Mouse (Mus musculus): ENCODE results near the gene Bysl. TPM values are rescaled to one million over a fixed set of nuclear protein-coding genes. Genes with fewer than 3 reads are reported as not detected.

Gene Bysl
- polyA plus RNA-seq, 1 experiment from 2014 or later = 20.1 TPM

- H3K27ac ChIP-seq = peak overlapping the region; percentile 96
- H3K4me1 ChIP-seq (replicated peaks) = peaks cover 32% of the 10 kb centered on the region
- WGBS = 47% methylated on average over 5 of the region's 5 CpGs
- H3K36me3 ChIP-seq = peaks cover 20% of the 10 kb centered on the region
- H3K9ac ChIP-seq = peak overlapping the region; percentile 89
- no peak for ATAC-seq
- no peaks in the 10 kb centered on the region for H3K9me3 ChIP-seq
- peak overlapping the region; percentile 79 for H3K4me2 ChIP-seq (replicated peaks)
- H3K27me3 ChIP-seq (replicated peaks) = no peaks in the 10 kb centered on the region
- peak overlapping the region; percentile 94 for H3K4me3 ChIP-seq (replicated peaks)
Observed at GRCm38 (mm10) chr17:47596839-47597164, 14.5 kb downstream of the Bysl start.

GRCm38 (mm10) chr17:47596162-47596838, 15.0 kb downstream of the Bysl start:
- peak overlapping the region; percentile 94 for H3K4me3 ChIP-seq (replicated peaks)
- 20% methylated on average over 6 of the region's 6 CpGs for WGBS
- peak overlapping the region; percentile 79 for H3K4me2 ChIP-seq (replicated peaks)
- H3K36me3 ChIP-seq = peaks cover 15% of the 10 kb centered on the region
- peak overlapping the region; percentile 96 for H3K27ac ChIP-seq
- peaks cover 32% of the 10 kb centered on the region for H3K4me1 ChIP-seq (replicated peaks)
- no peak for ATAC-seq
- H3K27me3 ChIP-seq (replicated peaks) = no peaks in the 10 kb centered on the region
- no peaks in the 10 kb centered on the region for H3K9me3 ChIP-seq
- peak overlapping the region; percentile 89 for H3K9ac ChIP-seq

DNA sequence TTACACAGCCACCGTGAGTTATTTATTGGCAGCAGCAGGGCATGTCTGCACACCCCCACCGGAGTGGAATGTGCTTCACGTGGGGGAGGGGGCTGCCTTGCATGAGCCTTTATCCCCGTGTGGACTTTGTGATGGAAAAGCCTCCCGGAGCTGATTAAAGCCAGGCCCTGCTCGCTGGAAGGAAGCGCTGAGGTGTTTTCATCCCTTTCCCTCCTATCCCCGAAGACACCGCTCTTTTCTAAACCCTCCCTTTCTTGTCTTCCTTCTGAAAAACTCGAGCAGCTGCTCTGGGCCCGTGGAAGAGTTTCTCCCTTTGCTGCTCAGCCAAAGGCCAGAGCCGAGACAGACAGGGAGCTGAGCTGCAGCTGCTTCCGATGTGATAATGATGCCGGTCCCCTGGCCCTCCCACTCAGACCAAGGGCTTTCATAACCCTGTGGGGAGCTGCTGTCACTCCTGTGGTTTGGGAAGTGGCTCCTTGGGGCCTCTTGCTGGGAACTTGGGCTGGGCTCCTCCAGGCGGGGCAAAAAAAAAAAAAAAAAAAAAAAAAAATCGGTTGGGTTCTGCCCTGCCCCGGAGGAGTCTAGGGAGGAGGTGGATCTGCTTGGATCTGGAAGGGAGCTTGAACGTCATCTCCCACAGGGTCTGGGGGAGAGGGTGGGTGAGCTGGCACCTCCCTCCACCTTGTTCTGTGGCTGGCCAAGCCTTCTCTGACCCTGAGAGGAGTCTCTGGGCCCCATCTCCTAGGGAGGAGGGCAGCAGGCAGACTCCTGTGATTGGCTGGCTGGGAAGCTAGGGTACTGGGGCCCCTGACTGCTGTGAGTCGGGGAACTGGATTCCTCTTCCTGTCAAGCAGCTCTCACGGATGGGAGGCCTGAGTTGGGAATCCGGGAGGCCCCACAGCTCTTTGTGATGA, 15.8 kb downstream of the Bysl start:
- WGBS = under 1% methylated on average over 21 of the region's 21 CpGs

DNA sequence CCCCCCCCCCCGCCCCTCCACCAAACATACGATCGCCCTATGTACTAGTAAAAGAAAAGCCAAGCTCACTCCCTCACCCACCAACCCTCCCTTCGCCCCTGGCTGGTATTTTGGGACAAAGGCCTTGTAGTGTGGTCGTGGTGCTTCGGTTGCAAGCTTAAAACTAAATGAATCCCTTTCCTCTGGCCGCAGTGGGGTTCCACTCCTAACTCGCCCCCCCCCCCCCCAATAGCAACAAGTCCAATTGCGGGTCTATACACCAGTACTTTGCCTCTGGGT, 16.4 kb downstream of the Bysl start:
- H3K4me2 ChIP-seq (replicated peaks) = peak overlapping the region; percentile 79
- peaks cover 31% of the 10 kb centered on the region for H3K4me1 ChIP-seq (replicated peaks)
- peak overlapping the region; percentile 94 for H3K4me3 ChIP-seq (replicated peaks)
- peak overlapping the region; percentile 96 for H3K27ac ChIP-seq
- no peaks in the 10 kb centered on the region for H3K9me3 ChIP-seq
- ATAC-seq = no peak
- peaks cover 10% of the 10 kb centered on the region for H3K36me3 ChIP-seq
- no peaks in the 10 kb centered on the region for H3K27me3 ChIP-seq (replicated peaks)
- peak overlapping the region; percentile 89 for H3K9ac ChIP-seq
- WGBS = 0% methylated on average over 9 of the region's 9 CpGs

More for the DNA sequence above, 15.8 kb downstream of the Bysl start:
- peak overlapping the region; percentile 94 for H3K4me3 ChIP-seq (replicated peaks)
- H3K27ac ChIP-seq = peak overlapping the region; percentile 96
- H3K9ac ChIP-seq = peak overlapping the region; percentile 89
- no peaks in the 10 kb centered on the region for H3K27me3 ChIP-seq (replicated peaks)
- peaks cover 31% of the 10 kb centered on the region for H3K4me1 ChIP-seq (replicated peaks)
- peak; percentile 86 for ATAC-seq
- H3K36me3 ChIP-seq = peaks cover 10% of the 10 kb centered on the region
- no peaks in the 10 kb centered on the region for H3K9me3 ChIP-seq
- H3K4me2 ChIP-seq (replicated peaks) = peak overlapping the region; percentile 79

GRCm38 (mm10) chr17:47594183-47594968, 16.9 kb downstream of the Bysl start:
- ATAC-seq = peak; percentile 11; the same call in 1 of the 2 replicates
- H3K4me1 ChIP-seq (replicated peaks) = peaks cover 31% of the 10 kb centered on the region
- peak overlapping the region; percentile 94 for H3K4me3 ChIP-seq (replicated peaks)
- H3K27ac ChIP-seq = peak overlapping the region; percentile 96
- no peaks in the 10 kb centered on the region for H3K9me3 ChIP-seq
- peak overlapping the region; percentile 89 for H3K9ac ChIP-seq
- no peaks in the 10 kb centered on the region for H3K27me3 ChIP-seq (replicated peaks)
- H3K36me3 ChIP-seq = peaks cover 10% of the 10 kb centered on the region
- under 1% methylated on average over 41 of the region's 43 CpGs for WGBS
- peak overlapping the region; percentile 79 for H3K4me2 ChIP-seq (replicated peaks)

- H3K4me2 ChIP-seq (replicated peaks) = peak overlapping the region; percentile 79
- WGBS = under 1% methylated on average over 13 of the region's 13 CpGs
- no peaks in the 10 kb centered on the region for H3K9me3 ChIP-seq
- H3K4me1 ChIP-seq (replicated peaks) = peaks cover 31% of the 10 kb centered on the region
- peak overlapping the region; percentile 96 for H3K27ac ChIP-seq
- H3K27me3 ChIP-seq (replicated peaks) = no peaks in the 10 kb centered on the region
- peaks cover 10% of the 10 kb centered on the region for H3K36me3 ChIP-seq
- no peak for ATAC-seq
- H3K4me3 ChIP-seq (replicated peaks) = peak overlapping the region; percentile 94
- peak overlapping the region; percentile 89 for H3K9ac ChIP-seq
Observed at GRCm38 (mm10) chr17:47593854-47594182, 17.5 kb downstream of the Bysl start.

DNA sequence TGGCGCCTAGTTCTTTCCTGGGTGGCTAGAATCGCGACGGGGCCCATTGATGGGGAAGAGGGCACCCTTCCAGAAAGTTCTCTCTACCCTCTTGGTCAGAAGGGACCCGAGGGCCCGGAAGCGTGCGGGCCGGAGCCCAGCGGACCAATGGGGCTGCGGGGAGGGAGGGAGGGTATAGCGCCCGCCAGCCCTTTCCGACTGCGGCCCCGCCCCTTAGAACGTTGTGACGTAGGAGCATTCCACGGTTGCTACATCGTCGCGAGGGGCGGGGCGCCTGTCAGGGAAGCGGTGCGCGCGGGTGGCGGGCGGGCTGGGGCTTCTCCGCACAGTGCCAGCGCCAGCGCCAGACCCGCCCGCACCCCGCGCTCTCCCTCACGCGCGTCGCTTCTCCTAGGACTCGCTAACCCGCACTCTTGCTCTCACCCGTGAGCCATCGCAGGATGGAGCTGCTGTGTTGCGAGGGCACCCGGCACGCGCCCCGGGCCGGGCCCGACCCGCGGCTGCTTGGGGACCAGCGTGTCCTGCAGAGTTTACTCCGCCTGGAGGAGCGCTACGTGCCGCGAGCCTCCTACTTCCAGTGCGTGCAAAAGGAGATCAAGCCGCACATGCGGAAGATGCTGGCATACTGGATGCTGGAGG, 18.0 kb downstream of the Bysl start:
- peaks cover 28% of the 10 kb centered on the region for H3K4me1 ChIP-seq (replicated peaks)
- peak; percentile 84 for ATAC-seq
- peak overlapping the region; percentile 96 for H3K27ac ChIP-seq
- peaks cover 6% of the 10 kb centered on the region for H3K36me3 ChIP-seq
- peak overlapping the region; percentile 89 for H3K9ac ChIP-seq
- H3K9me3 ChIP-seq = no peaks in the 10 kb centered on the region
- WGBS = under 1% methylated on average over 63 of the region's 63 CpGs
- H3K4me2 ChIP-seq (replicated peaks) = peak overlapping the region; percentile 79
- no peaks in the 10 kb centered on the region for H3K27me3 ChIP-seq (replicated peaks)
- peak overlapping the region; percentile 94 for H3K4me3 ChIP-seq (replicated peaks)

GRCm38 (mm10) chr17:47591073-47591472, 20.2 kb downstream of the Bysl start:
- Histone ChIP-seq H3K9me3 (no peaks in the 10 kb centered on the region), H3K4me1 (replicated peaks) (peaks cover 7% of the 10 kb centered on the region), H3K9ac (no peak overlapping the region), H3K4me2 (replicated peaks) (no peak overlapping the region), H3K27ac (no peak overlapping the region), H3K27me3 (replicated peaks) (no peaks in the 10 kb centered on the region), H3K36me3 (no peaks in the 10 kb centered on the region), H3K4me3 (replicated peaks) (no peak overlapping the region)
- no peak for ATAC-seq
- WGBS = 73% methylated on average over 3 of the region's 3 CpGs

- ATAC-seq = no peak
- peaks cover 5% of the 10 kb centered on the region; the same call in 1 of the 2 replicates for H3K4me1 ChIP-seq (replicated peaks)
- 81% methylated on average over 8 of the region's 8 CpGs for WGBS
- no peak overlapping the region for H3K4me3 ChIP-seq (replicated peaks)
- H3K9me3 ChIP-seq = no peaks in the 10 kb centered on the region
- H3K9ac ChIP-seq = no peak overlapping the region
- H3K27ac ChIP-seq = no peak overlapping the region
- H3K4me2 ChIP-seq (replicated peaks) = no peak overlapping the region
- H3K27me3 ChIP-seq (replicated peaks) = no peaks in the 10 kb centered on the region
- no peaks in the 10 kb centered on the region for H3K36me3 ChIP-seq
Observed at GRCm38 (mm10) chr17:47588517-47588916, 22.8 kb downstream of the Bysl start.

DNA sequence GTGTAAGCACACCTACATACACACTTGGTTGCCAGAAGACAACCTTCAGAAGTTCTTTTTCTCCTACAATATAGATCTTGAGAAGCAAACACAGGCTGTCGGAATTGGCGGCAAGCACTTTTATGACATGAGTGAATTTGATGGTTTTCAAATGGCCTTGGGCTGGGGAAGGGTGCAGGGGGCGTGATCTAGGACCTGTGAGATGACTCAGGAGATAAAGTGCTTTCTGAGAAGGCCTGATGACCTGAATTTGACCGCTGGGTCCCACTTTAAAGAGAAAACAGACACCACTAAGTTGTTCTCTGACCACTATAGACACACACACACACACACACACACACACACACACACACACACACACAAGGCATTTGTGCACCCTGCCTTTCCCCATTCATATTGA, 30.3 kb downstream of the Bysl start:
- H3K4me1 ChIP-seq (replicated peaks) = no peaks in the 10 kb centered on the region
- no peak overlapping the region for H3K9ac ChIP-seq
- H3K27ac ChIP-seq = no peak overlapping the region
- H3K9me3 ChIP-seq = no peaks in the 10 kb centered on the region
- H3K4me3 ChIP-seq (replicated peaks) = no peak overlapping the region
- no peak overlapping the region for H3K4me2 ChIP-seq (replicated peaks)
- ATAC-seq = no peak
- 79% methylated on average over 4 of the region's 4 CpGs for WGBS
- no peaks in the 10 kb centered on the region for H3K36me3 ChIP-seq
- no peaks in the 10 kb centered on the region for H3K27me3 ChIP-seq (replicated peaks)

- 81% methylated on average over 6 of the region's 6 CpGs for WGBS
- Histone ChIP-seq H3K27me3 (replicated peaks) (no peaks in the 10 kb centered on the region), H3K27ac (no peak overlapping the region), H3K9ac (no peak overlapping the region), H3K36me3 (no peaks in the 10 kb centered on the region), H3K9me3 (no peaks in the 10 kb centered on the region), H3K4me2 (replicated peaks) (no peak overlapping the region), H3K4me3 (replicated peaks) (no peak overlapping the region), H3K4me1 (replicated peaks) (no peaks in the 10 kb centered on the region)
- ATAC-seq = no peak
Observed at GRCm38 (mm10) chr17:47578655-47579054, 32.6 kb downstream of the Bysl start.

DNA sequence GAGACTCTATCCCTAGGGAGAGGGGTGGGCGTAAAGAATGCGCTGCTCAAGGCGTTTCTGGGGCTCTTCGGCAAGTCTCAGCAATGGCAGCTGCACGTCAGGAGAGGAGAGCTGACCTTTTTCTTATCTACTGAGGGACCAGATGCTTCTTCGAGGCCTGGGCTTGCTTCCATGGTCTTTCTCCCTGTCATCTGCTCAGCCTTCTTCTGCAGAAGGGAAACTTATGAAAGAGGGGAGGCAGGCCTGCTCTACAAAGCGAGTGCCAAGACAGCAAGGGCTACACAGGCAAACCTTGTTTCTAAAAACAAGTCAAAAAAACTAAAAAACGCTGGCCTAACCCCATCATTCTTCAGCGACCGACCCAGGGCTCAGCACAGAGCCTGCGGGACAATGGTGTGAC, 36.5 kb downstream of the Bysl start:
- no peaks in the 10 kb centered on the region for H3K36me3 ChIP-seq
- 67% methylated on average over 11 of the region's 11 CpGs for WGBS
- H3K9ac ChIP-seq = no peak overlapping the region
- no peak overlapping the region for H3K4me2 ChIP-seq (replicated peaks)
- no peaks in the 10 kb centered on the region for H3K27me3 ChIP-seq (replicated peaks)
- H3K9me3 ChIP-seq = no peaks in the 10 kb centered on the region
- no peak overlapping the region for H3K27ac ChIP-seq
- ATAC-seq = no peak
- H3K4me3 ChIP-seq (replicated peaks) = no peak overlapping the region
- no peaks in the 10 kb centered on the region for H3K4me1 ChIP-seq (replicated peaks)

All from intestine, embryonic 15.5 days (tissue).